Comparison of ENCODE assay signal across 25 mouse cellular contexts in the genomic region with DNA sequence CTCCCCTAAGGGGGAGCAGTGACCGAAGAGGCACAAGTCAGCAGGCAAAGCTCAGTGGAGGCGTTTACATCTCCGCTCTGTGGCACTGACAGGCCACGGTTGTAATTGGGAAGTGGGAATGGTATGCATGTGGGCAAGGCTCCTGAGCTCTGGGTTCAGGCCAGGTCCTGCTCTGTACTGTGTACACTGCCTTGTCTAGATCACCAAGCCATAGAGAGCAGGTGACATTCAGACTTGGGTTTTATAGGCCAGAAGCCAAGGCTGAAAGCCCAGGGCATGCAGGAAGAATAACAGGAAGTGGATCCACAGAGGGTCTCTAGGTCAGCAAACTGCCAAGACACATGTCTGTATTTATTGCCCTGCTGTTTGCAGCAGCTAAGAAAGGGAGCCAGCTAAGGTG.
A peak's percentile ranks its signal among the peaks of the same experiment; 100 is the strongest.
DNase-seq lines count a peak whose midpoint lies in the region; ATAC-seq and TF ChIP-seq lines count a peak whose summit lies in the region.
"Had no signal": no experiment of that assay in that cellular context is flagged by ENCODE, and none has a peak within 500 bp of the region (broad histone marks: within the 10 kb centered on the region; RNA-seq: fewer than 3 reads in every experiment).

No protein-coding gene starts in this region.

- no peak overlapping the region for H3K9ac ChIP-seq in heart, embryonic 13.5 days
- H3K9ac ChIP-seq in liver, adult 2 months (ENCODE audit: low read depth, low read length) = peak overlapping the region; percentile 58
- no peak overlapping the region for H3K9ac ChIP-seq in liver, embryonic 16.5 days (ENCODE audit: low read depth, low read length)
- no peak overlapping the region for H3K9ac ChIP-seq in hindbrain, embryonic 16.5 days (ENCODE audit: low read depth, low read length)
- H3K9ac ChIP-seq: hindbrain, embryonic 12.5 days; limb, embryonic 15.5 days; midbrain, embryonic 12.5 days had no signal

- no peak overlapping the region; the same call in 1 of the 2 replicates for H3K27ac ChIP-seq in heart, embryonic 13.5 days (replicated peaks)
- peak overlapping the region; percentile 89 for H3K27ac ChIP-seq in liver, adult 2 months (replicated peaks; ENCODE audit: insufficient read depth, low read depth, low read length)
- no peak overlapping the region for H3K27ac ChIP-seq in liver, embryonic 16.5 days (ENCODE audit: low read length)
- no peak overlapping the region for H3K27ac ChIP-seq in hindbrain, embryonic 16.5 days (ENCODE audit: low read depth, low read length)
- H3K27ac ChIP-seq: forebrain, embryonic 10.5 days; hindbrain, embryonic 12.5 days; limb, embryonic 15.5 days; midbrain, embryonic 12.5 days had no signal

- H3K36me3 ChIP-seq in heart, embryonic 13.5 days = no peaks in the 10 kb centered on the region
- no peaks in the 10 kb centered on the region for H3K36me3 ChIP-seq in liver, adult 2 months (ENCODE audit: control insufficient read depth, insufficient read depth, low read length)
- H3K36me3 ChIP-seq in C2C12 (ENCODE audit: control insufficient read depth, insufficient read depth) = no peaks in the 10 kb centered on the region
- H3K36me3 ChIP-seq in liver, embryonic 16.5 days (ENCODE audit: control insufficient read depth, insufficient read depth) = no peaks in the 10 kb centered on the region
- H3K36me3 ChIP-seq in hindbrain, embryonic 16.5 days (ENCODE audit: control insufficient read depth, insufficient read depth, low read length) = no peaks in the 10 kb centered on the region
- H3K36me3 ChIP-seq: forebrain, embryonic 10.5 days; G1E; hindbrain, embryonic 12.5 days; limb, embryonic 15.5 days; midbrain, embryonic 12.5 days had no signal

- TF ChIP-seq POLR2A in liver, adult 2 months (IDR thresholded peaks at IDR 0.05; ENCODE audit: extremely low read depth, insufficient read depth, low read length) = no peak

- 77% methylated on average over 4 of the region's 4 CpGs for WGBS in heart, embryonic 13.5 days
- 20% methylated on average over 4 of the region's 4 CpGs for WGBS in liver, adult 2 months
- WGBS in liver, embryonic 16.5 days (ENCODE audit: insufficient replicate concordance) = 65% methylated on average over 4 of the region's 4 CpGs
- 74% methylated on average over 4 of the region's 4 CpGs for WGBS in hindbrain, embryonic 16.5 days

- peak; percentile 26; the same call in 1 of the 2 replicates for ATAC-seq in heart, embryonic 13.5 days (ENCODE audit: extremely low read depth, insufficient number of reproducible peaks, low FRiP score, low TSS enrichment)
- no peak for ATAC-seq in liver, embryonic 16.5 days (ENCODE audit: low read depth)
- ATAC-seq in hindbrain, embryonic 16.5 days = no peak
- ATAC-seq: forebrain, embryonic 16.5 days; lung, postnatal 0 days had no signal

- TF ChIP-seq CTCF in liver, adult 2 months (IDR thresholded peaks at IDR 0.05; ENCODE audit: low read depth, low read length) = no peak
- TF ChIP-seq CTCF in C2C12 (IDR thresholded peaks at IDR 0.05; ENCODE audit: control insufficient read depth, insufficient read depth, insufficient read length) = no peak

- no peaks in the 10 kb centered on the region for H3K9me3 ChIP-seq in heart, embryonic 13.5 days
- no peaks in the 10 kb centered on the region for H3K9me3 ChIP-seq in liver, embryonic 16.5 days (replicated peaks; ENCODE audit: control insufficient read depth, low read length)
- H3K9me3 ChIP-seq in hindbrain, embryonic 16.5 days (ENCODE audit: control insufficient read depth, low read length) = no peaks in the 10 kb centered on the region
- H3K9me3 ChIP-seq: forebrain, embryonic 10.5 days; hindbrain, embryonic 12.5 days; limb, embryonic 15.5 days; midbrain, embryonic 12.5 days had no signal

- H3K4me3 ChIP-seq in heart, embryonic 13.5 days = no peak overlapping the region
- H3K4me3 ChIP-seq in liver, adult 2 months (ENCODE audit: insufficient read depth, low read depth, low read length) = 0 out of 2 replicates have a peak overlapping the region, but pooled peaks have one; percentile 1
- H3K4me3 ChIP-seq in C2C12 (ENCODE audit: insufficient read depth, poor library complexity, severe bottlenecking) = no peak overlapping the region
- no peak overlapping the region for H3K4me3 ChIP-seq in liver, embryonic 16.5 days (ENCODE audit: low read depth, low read length)
- H3K4me3 ChIP-seq in hindbrain, embryonic 16.5 days (ENCODE audit: low read length) = no peak overlapping the region
- H3K4me3 ChIP-seq: forebrain, embryonic 10.5 days; hindbrain, embryonic 12.5 days; limb, embryonic 15.5 days; midbrain, embryonic 12.5 days had no signal

- H3ac ChIP-seq in C2C12 (ENCODE audit: control insufficient read depth, insufficient read length, low read depth) = no peak overlapping the region

- H3K4me1 ChIP-seq in heart, embryonic 13.5 days = peaks cover 7% of the 10 kb centered on the region
- H3K4me1 ChIP-seq in liver, adult 2 months (ENCODE audit: control insufficient read depth, insufficient read depth, low read length) = peaks cover 7% of the 10 kb centered on the region; the same call in 1 of the 2 replicates
- no peaks in the 10 kb centered on the region; the same call in 1 of the 2 replicates for H3K4me1 ChIP-seq in liver, embryonic 16.5 days (ENCODE audit: control insufficient read depth, low read depth, low read length)
- peaks cover 10% of the 10 kb centered on the region for H3K4me1 ChIP-seq in hindbrain, embryonic 16.5 days (ENCODE audit: control insufficient read depth, insufficient read depth, low read depth, low read length)

- no peaks in the 10 kb centered on the region for H3K79me2 ChIP-seq in liver, adult 2 months (ENCODE audit: control insufficient read depth, insufficient read depth, low read length)
- H3K79me2 ChIP-seq in C2C12 (ENCODE audit: control insufficient read depth, insufficient read depth) = no peaks in the 10 kb centered on the region

- intact Hi-C loops in heart, postnatal 25 days (cut with DNase I) = no loop called here

- H3K27me3 ChIP-seq in heart, embryonic 13.5 days (replicated peaks) = peaks cover 23% of the 10 kb centered on the region
- no peaks in the 10 kb centered on the region for H3K27me3 ChIP-seq in liver, adult 2 months (ENCODE audit: control insufficient read depth, insufficient read depth, low read length)
- no peaks in the 10 kb centered on the region for H3K27me3 ChIP-seq in C2C12 (ENCODE audit: control insufficient read depth, insufficient read depth, insufficient read length)
- H3K27me3 ChIP-seq in liver, embryonic 16.5 days (ENCODE audit: control insufficient read depth, insufficient read depth, low read depth, low read length) = no peaks in the 10 kb centered on the region
- H3K27me3 ChIP-seq in hindbrain, embryonic 16.5 days (replicated peaks; ENCODE audit: control insufficient read depth, insufficient read depth, low read length) = no peaks in the 10 kb centered on the region
- H3K27me3 ChIP-seq: CH12.LX; hindbrain, embryonic 12.5 days had no signal

- no peaks in the 10 kb centered on the region for H3K79me3 ChIP-seq in C2C12 (ENCODE audit: low read depth)

- no peak for DNase-seq in heart, postnatal 25 days (ENCODE audit: low spot score)
- DNase-seq in liver, adult 2 months (ENCODE audit: extremely low read depth, low read depth, low spot score) = peak; percentile 71
- no peak for DNase-seq in liver
- DNase-seq: adrenal gland, adult 2 months; cerebellum, adult 11-12 months; cerebellum, postnatal 14 days; gastrocnemius, postnatal 10 days; heart, postnatal 14 days; kidney, adult 9 months; kidney, postnatal 4 days; left cerebral cortex, postnatal 4 days; thymus, adult 2 months; thymus, postnatal 4 days had no signal

- H3K4me2 ChIP-seq in heart, embryonic 13.5 days = no peak overlapping the region
- peak overlapping the region; percentile 54; the same call in 1 of the 2 replicates for H3K4me2 ChIP-seq in liver, embryonic 16.5 days (ENCODE audit: low read depth, low read length)
- H3K4me2 ChIP-seq in hindbrain, embryonic 16.5 days (ENCODE audit: low read length) = no peak overlapping the region
- H3K4me2 ChIP-seq: hindbrain, embryonic 12.5 days; limb, embryonic 15.5 days; midbrain, embryonic 12.5 days had no signal

TF ChIP-seq in C2C12, 6 proteins besides CTCF, POLR2A, EP300 and RAD21:
- TF ChIP-seq MYOD1 (IDR thresholded peaks at IDR 0.05; ENCODE audit: control insufficient read depth, insufficient read length, low read depth) = peak; percentile 57
- TF ChIP-seq USF1 (IDR thresholded peaks at IDR 0.05; ENCODE audit: low read depth) = no peak
